Mouse (Mus musculus): ENCODE measurements around the gene Slc9b1. TPM values are rescaled to one million over a fixed set of nuclear protein-coding genes. Genes with fewer than 3 reads are reported as not detected.

Gene Slc9b1
- polyA plus RNA-seq, 1 experiment from 2014 or later: 0.57 TPM

DNA sequence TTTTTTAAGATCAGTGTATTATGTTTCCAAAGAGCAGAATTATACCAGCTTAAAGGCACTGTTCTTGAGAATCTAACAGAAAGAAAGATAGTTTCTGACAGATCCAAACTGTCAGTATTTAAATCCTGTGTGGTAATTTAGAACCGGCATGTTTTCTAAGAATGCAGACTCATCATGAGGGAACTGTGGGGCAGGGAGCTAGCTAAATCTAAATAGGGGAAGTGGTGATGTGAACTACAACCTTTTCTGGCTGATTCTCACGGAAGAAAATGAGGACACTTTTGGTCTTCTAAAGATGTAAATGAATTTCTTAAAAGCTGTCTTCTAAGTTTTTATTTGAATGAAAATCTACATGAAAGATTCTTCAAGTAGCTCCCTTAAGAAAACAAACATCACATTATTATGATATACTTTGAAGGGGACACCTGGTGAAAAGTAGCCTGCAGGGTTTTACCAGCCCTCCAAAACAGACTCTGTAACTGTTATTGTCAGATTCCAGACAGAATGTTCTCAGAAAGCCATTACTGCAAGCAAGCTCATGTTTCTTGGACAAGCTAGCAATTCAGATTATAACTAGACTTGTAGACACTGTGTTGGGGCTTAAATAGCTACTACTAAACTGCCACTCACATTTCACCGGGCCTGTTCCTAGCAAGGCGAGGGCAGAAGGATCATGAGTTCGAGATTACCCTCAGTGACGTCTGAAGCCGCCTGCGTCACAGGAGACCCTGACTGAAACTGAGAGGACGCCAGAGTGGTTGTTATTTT, 72.9 kb downstream of the Slc9b1 start:
- WGBS: 80% methylated on average over 9 of the region's 9 CpGs
- ATAC-seq (ENCODE audit: borderline replicate concordance, extremely low read depth, low FRiP score, low TSS enrichment): no peak
- no peaks in the 10 kb centered on the region for H3K9me3 ChIP-seq
- H3K27me3 ChIP-seq: no peaks in the 10 kb centered on the region
- no peak overlapping the region for H3K9ac ChIP-seq
- peaks cover 8% of the 10 kb centered on the region for H3K4me1 ChIP-seq
- H3K4me3 ChIP-seq: no peak overlapping the region
- H3K4me2 ChIP-seq: no peak overlapping the region
- H3K36me3 ChIP-seq: no peaks in the 10 kb centered on the region
- no peak overlapping the region for H3K27ac ChIP-seq

DNA sequence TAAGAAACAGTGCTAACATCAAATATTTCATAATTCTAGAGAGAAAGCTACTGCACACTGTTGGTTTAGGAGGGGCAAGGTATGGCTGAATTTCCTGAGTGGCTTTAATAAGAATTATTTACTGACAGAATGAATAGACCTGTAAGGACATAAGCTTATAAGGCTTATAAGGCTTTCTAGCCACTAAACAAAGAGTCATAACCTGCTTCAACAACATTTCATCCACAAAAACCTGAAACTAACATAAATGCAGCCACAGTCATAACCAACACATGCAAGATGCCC, 73.4 kb downstream of the Slc9b1 start:
- no peak for ATAC-seq (ENCODE audit: borderline replicate concordance, extremely low read depth, low FRiP score, low TSS enrichment)

DNA sequence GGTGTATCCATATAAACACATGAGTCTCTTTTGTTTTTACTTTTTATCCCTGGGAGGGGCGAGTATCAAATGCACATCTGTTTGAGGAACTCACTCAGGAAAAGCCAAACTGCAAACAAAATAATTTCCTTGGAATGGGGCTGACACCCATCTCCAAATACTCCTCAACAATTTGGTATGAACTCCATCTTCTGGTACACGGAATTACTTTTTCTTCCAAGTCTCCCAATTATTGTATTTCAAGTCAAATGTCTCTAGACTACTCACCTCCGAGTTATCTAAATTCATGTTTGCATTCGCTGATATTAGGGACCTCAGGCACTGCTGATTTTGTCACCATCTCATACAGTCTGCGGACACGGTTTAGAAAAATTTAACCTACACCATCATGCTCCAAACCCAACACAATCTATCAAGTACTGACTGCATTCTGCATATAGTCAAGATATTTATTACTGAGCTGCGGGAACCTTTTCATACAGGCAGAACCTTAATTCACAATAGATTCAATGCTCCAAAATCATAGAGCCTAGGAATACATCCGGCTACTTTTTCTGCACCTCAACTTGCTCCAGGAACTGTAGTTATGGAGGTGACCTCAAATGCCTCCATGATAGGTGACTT, 74.5 kb downstream of the Slc9b1 start:
- Histone ChIP-seq H3K4me3 (peak overlapping the region; percentile 88), H3K4me2 (peak overlapping the region; percentile 67), H3K27ac (peak overlapping the region; percentile 97), H3K4me1 (peaks cover 8% of the 10 kb centered on the region), H3K36me3 (no peaks in the 10 kb centered on the region), H3K9ac (peak overlapping the region; percentile 81), H3K27me3 (no peaks in the 10 kb centered on the region), H3K9me3 (no peaks in the 10 kb centered on the region)
- 13% methylated on average over 8 of the region's 8 CpGs for WGBS
- ATAC-seq (ENCODE audit: borderline replicate concordance, extremely low read depth, low FRiP score, low TSS enrichment): no peak

More for the DNA sequence above, 73.4 kb downstream of the Slc9b1 start:
- Histone ChIP-seq H3K9ac (no peak overlapping the region), H3K4me2 (no peak overlapping the region), H3K27ac (no peak overlapping the region), H3K4me3 (no peak overlapping the region), H3K27me3 (no peaks in the 10 kb centered on the region), H3K36me3 (no peaks in the 10 kb centered on the region), H3K9me3 (no peaks in the 10 kb centered on the region), H3K4me1 (peaks cover 8% of the 10 kb centered on the region)

DNA sequence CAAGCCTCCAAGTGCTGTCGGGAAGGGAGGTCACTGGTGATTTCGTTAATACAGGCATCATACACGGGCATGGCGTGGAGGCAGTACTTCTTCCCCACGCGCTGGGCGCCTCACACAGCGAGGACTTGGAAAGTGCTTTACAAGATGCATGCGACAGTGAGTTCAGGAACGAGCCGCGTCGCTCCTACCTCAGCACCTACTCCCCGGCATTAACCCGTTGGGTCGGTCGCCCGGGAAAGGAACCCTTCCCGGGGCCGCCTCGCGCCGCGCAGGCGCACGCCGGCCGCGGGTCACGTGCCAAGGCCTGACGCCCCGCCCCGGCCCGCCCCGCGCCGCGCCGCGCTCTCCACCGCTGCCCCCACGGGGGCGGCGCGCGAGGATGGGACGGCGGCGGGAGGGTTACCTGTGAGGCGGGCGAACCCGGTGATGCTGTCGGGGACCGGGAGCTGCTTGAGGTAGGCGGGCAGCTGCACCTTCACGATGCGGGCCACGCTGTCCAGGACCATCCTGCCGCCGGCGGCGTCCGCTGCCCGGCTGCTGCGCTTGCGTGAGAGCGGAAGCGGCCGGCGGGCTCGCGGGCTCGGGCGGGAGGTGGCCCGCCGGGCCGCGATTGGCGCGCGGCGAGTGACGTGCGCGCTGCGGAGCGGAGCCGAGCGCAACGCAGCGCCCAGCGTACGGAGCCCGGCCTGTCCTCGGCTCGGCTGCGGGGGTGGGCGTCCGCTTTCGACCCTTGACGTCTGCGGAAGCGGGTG, 75.2 kb downstream of the Slc9b1 start:
- H3K36me3 ChIP-seq: peaks cover 4% of the 10 kb centered on the region; the same call in 1 of the 2 replicates
- ATAC-seq (ENCODE audit: borderline replicate concordance, extremely low read depth, low FRiP score, low TSS enrichment): peak; percentile 98
- H3K27ac ChIP-seq: peak overlapping the region; percentile 97
- peak overlapping the region; percentile 81 for H3K9ac ChIP-seq
- H3K4me3 ChIP-seq: peak overlapping the region; percentile 88
- H3K4me2 ChIP-seq: peak overlapping the region; percentile 67
- peaks cover 8% of the 10 kb centered on the region for H3K4me1 ChIP-seq
- H3K9me3 ChIP-seq: no peaks in the 10 kb centered on the region
- WGBS: under 1% methylated on average over 78 of the region's 103 CpGs
- H3K27me3 ChIP-seq: no peaks in the 10 kb centered on the region

DNA sequence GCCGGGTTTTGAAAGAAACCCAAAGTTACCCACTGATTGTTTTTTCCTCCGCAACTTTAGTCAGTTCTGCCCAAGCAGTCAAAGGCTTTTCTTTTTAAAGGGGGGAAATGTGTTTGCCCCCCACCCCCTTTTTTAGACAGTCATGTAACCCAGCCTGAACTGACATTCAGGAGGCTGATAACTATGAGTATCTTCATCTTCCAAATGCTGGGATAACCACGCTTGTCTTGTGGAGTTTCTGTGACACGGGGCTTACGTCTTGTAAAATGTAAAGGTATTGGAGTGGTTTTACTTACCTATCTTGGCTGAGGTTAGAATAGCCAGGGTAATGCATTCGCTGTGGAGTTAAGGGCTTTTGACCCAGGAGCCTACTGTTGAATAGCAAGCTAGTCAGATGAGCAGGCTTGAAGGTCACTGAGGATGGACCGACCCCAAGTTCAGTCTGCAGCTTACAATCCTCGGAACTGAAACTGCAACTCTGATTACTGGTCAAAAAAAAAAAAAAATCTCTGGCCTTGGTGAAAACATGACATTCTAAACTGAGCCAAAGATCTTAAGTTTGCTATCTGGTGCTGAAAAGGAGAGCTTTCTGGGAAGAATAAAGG, 75.9 kb downstream of the Slc9b1 start, which contains the start of gene Cisd2:
Gene Cisd2, minus strand, starts transcription at position 318 of the 605 bp plus-strand sequence.
- Histone ChIP-seq H3K36me3 (peaks cover 6% of the 10 kb centered on the region; the same call in 1 of the 2 replicates), H3K27me3 (no peaks in the 10 kb centered on the region), H3K9ac (peak within 1 kb of the TSS; percentile 81), H3K27ac (peak within 1 kb of the TSS; percentile 97), H3K4me1 (peaks cover 8% of the 10 kb centered on the region), H3K9me3 (no peaks in the 10 kb centered on the region), H3K4me2 (peak within 1 kb of the TSS; percentile 67), H3K4me3 (peak within 1 kb of the TSS; percentile 88)
- 0 out of 2 replicates have a peak, but pooled peaks have one; percentile 3 for ATAC-seq (ENCODE audit: borderline replicate concordance, extremely low read depth, low FRiP score, low TSS enrichment)
- 3% methylated on average over 8 of the region's 8 CpGs for WGBS

DNA sequence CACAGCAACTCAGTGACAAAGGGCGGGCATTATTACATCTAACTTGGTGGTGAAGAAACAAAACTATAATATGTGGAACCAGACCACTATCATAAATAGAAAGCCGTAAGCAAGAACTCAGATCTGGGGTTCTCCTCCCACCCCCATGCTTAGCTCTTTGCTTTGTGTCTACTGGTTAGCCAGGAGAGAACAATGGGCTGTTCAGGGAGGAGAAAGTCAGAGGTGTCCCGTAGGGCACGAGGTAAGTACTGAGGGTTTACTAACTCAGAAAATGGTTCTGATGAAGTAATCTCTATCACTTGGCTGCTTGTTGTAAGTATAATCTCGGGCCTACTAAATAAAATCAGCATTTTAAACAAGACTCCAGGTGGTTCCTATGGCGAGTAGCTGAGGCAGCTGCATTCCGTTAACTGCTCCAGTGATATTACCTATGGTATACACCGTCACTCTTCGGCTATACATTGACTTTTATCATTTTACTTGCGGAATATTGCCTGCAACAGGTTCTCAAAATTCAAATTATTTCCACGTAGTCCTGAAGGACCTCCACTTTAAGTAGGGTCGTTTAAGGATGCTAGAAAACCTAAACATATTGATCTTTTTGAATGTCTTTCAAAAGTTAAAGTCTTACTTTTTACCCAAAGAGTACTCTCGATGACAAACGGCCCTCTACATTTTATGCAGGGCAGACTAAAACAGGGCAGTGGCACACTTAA, 89.2 kb downstream of the Slc9b1 start:
- Histone ChIP-seq H3K27me3 (no peaks in the 10 kb centered on the region), H3K4me3 (peak overlapping the region; percentile 96), H3K9me3 (no peaks in the 10 kb centered on the region), H3K27ac (peak overlapping the region; percentile 83), H3K9ac (peak overlapping the region; percentile 48), H3K4me1 (peaks cover 9% of the 10 kb centered on the region; the same call in 1 of the 2 replicates), H3K4me2 (peak overlapping the region; percentile 54), H3K36me3 (no peaks in the 10 kb centered on the region)
- no peak for ATAC-seq (ENCODE audit: borderline replicate concordance, extremely low read depth, low FRiP score, low TSS enrichment)
- 45% methylated on average over 14 of the region's 14 CpGs for WGBS

DNA sequence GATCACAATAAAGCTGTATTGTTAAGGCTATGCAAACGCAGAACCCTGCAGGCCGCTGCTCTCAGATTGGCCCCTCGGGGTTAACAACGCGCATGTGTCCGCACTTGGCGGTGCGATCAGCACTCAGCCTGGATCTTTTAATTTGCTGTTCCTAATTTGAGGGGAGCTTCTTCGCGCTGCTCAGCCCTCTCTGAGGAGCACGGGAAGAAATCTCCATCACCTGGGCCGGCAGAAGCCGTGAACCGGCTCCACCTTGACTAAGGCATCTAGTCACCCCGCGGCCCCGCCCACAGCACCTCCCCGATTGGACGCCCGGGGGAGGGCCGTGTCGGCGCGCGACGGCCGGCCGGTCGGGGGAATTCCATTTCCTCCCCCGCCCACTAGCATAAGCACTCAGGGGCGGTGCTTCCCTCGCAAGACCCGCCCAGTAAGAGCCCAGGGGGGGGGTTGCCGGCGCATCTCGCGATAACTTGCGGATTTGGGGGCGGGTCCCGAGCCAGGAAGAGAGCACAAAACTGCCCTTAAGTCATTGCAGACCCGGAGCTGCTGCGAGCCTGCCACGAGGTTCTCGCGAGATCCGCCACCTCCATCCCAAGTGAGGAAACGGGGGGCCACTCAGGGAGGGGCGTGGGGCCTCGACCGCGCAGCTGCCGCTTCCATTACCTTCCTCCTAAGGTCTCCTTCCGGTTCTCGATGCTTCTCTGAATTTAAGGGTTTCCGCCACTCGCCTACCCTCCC, 90.1 kb downstream of the Slc9b1 start, which contains the start of gene Ube2d3:
Gene Ube2d3, plus strand, starts transcription at position 392 of the 738 bp plus-strand sequence.
- Histone ChIP-seq H3K27ac (peak within 1 kb of the TSS; percentile 100), H3K36me3 (no peaks in the 10 kb centered on the region), H3K9me3 (no peaks in the 10 kb centered on the region), H3K27me3 (no peaks in the 10 kb centered on the region), H3K9ac (peak within 1 kb of the TSS; percentile 95), H3K4me1 (peaks cover 12% of the 10 kb centered on the region), H3K4me2 (peak within 1 kb of the TSS; percentile 60), H3K4me3 (peak within 1 kb of the TSS; percentile 96)
- peak; percentile 96 for ATAC-seq (ENCODE audit: borderline replicate concordance, extremely low read depth, low FRiP score, low TSS enrichment)
- under 1% methylated on average over 56 of the region's 56 CpGs for WGBS

DNA sequence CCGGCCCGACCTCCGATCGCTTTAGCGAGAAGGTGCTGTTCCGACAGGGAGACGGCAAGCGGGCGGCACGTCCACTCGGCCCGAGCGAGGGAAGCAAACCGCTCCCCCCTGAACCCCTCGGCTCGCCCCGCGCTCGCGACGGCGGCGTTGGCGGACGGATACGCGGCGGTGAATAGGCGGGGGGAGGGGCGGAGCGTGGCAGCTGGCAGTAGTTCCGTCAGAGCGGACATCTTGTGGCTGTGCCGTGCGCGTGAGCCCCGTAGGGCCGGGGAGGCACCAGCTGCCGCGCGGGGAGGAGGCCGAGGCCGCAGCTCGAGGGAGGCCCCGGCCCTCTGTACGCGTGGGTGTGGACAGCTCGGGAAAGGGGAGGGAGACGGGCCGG, 90.7 kb downstream of the Slc9b1 start:
- peak; percentile 78 for ATAC-seq (ENCODE audit: borderline replicate concordance, extremely low read depth, low FRiP score, low TSS enrichment)
- peaks cover 17% of the 10 kb centered on the region for H3K4me1 ChIP-seq
- under 1% methylated on average over 45 of the region's 50 CpGs for whole genome bisulfite sequencing
- H3K27ac ChIP-seq: peak overlapping the region; percentile 100
- H3K9me3 ChIP-seq: no peaks in the 10 kb centered on the region
- H3K9ac ChIP-seq: peak overlapping the region; percentile 95
- H3K4me2 ChIP-seq: peak overlapping the region; percentile 34; the same call in 1 of the 2 replicates
- H3K36me3 ChIP-seq: peaks cover 4% of the 10 kb centered on the region; the same call in 1 of the 2 replicates
- H3K27me3 ChIP-seq: no peaks in the 10 kb centered on the region
- peak overlapping the region; percentile 96 for H3K4me3 ChIP-seq

DNA sequence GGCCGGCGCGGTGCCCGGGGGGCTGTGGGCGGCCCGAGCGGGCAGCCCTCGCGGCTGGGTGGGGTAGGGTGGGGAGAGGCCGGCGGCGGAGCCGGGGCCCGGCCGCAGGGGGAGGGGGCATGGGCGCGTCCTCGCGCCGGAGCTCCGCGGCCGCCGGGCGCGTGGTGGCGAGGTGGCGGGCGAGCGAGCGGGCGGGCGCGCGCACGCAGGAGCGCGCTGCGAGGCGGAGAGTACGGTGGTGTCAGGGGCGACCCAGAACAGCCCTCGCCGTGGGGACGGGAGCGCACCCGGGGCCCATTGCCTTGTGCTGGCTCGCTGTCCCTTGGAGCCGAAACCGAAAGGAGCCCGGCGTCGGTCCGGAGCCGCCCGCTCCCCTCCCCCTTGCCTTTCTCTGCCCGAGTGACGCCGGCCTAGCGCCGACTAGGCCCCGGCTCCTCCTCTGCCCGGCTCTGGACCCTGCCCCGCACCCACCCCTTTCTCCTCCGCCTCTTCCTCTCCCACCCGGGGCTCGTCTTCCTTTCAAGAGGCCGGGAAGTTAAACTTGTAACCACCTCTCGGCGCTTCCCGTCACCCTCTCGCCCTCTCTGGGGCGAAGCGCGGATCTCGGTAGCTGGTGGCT, 91.2 kb downstream of the Slc9b1 start:
- H3K4me3 ChIP-seq: peak overlapping the region; percentile 96
- H3K4me2 ChIP-seq: peak overlapping the region; percentile 60
- peak overlapping the region; percentile 95 for H3K9ac ChIP-seq
- ATAC-seq (ENCODE audit: borderline replicate concordance, extremely low read depth, low FRiP score, low TSS enrichment): peak; percentile 73
- no peaks in the 10 kb centered on the region for H3K9me3 ChIP-seq
- peaks cover 4% of the 10 kb centered on the region; the same call in 1 of the 2 replicates for H3K36me3 ChIP-seq
- WGBS: under 1% methylated on average over 48 of the region's 76 CpGs
- H3K4me1 ChIP-seq: peaks cover 19% of the 10 kb centered on the region
- H3K27ac ChIP-seq: peak overlapping the region; percentile 100
- no peaks in the 10 kb centered on the region for H3K27me3 ChIP-seq

DNA sequence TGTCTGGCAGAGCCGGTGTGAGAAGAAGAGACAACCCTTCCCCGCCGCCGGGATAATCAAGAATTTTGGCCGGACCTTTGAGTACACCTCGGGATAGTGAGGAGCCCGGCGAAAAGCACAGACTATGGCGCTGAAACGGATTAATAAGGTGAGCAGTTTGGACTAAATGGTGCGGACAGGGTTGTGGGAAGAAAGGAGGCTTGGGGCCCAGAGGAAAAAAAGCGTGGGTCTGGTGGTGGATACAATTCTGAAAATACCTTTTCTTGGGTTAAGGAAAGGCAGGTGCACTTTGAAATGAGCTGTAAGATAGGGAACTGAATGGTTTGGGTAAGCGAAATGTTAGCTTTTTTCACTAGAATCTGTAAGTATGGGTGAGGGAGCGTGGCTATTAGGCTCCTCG, 91.8 kb downstream of the Slc9b1 start:
- H3K27ac ChIP-seq: peak overlapping the region; percentile 100
- peak overlapping the region; percentile 96 for H3K4me3 ChIP-seq
- no peak for ATAC-seq (ENCODE audit: borderline replicate concordance, extremely low read depth, low FRiP score, low TSS enrichment)
- H3K4me2 ChIP-seq: peak overlapping the region; percentile 60
- H3K36me3 ChIP-seq: peaks cover 4% of the 10 kb centered on the region; the same call in 1 of the 2 replicates
- H3K9ac ChIP-seq: peak overlapping the region; percentile 95
- H3K4me1 ChIP-seq: peaks cover 19% of the 10 kb centered on the region
- 2% methylated on average over 15 of the region's 15 CpGs for WGBS
- H3K9me3 ChIP-seq: no peaks in the 10 kb centered on the region
- H3K27me3 ChIP-seq: no peaks in the 10 kb centered on the region

Measured in lung, embryonic 15.5 days (tissue).